Mouse (Mus musculus): ENCODE data around the gene St3gal4. TPM values are rescaled to one million over a fixed set of nuclear protein-coding genes. Genes with fewer than 3 reads are reported as not detected.
A peak's percentile ranks its signal among the peaks of the same experiment; 100 is the strongest.

Gene St3gal4
- total and polyA plus RNA-seq, 2 experiments, result 26.5 to 74.6 TPM

DNA sequence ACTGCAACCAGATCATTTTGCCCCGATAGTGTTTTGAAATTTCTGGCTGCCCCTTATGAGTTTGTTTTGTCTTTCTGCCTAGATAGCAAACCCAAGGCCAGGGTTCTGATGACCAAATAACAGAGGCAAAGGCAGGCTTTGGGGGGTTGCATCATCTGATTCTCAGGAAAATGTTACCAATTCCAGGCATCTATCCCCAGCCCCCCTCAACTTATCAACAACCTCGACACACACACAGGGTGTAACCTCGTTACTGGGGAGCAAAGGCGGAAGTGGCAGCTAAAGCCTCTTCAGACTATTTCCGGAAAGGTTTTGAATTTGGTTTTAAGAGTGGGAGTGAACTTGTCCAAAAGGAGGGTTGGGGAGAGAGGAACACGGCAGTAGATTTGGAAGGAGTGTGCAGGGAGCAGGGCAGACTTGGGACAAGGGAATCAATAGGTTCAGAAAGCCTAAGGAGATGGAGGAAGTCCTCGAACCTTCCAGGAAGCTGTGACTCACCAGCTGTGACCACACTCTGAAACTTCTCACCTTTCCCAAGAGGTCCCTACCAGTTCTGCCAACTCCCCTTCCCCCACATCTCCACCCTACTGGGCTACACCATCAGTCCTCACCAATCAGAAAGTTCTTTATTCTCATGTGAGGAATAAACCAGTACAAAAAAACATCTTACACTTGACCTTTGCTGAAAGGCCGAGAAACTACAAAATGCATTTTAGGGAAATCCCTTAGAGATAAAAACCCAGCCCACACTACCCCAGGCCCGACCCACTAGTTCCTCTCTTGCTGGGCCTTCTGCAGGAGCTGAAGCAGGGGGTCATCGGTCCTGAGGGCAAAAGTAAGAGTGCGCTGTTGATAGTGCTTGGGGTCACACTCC lies 5.0 kb upstream of the St3gal4 start:
- H3K27me3 ChIP-seq (ENCODE audit: control insufficient read depth, insufficient read depth, low read length), result no peaks in the 10 kb centered on the region
- no peak overlapping the region for H3K4me3 ChIP-seq (ENCODE audit: insufficient read depth, low read depth, low read length)
- TF ChIP-seq POLR2A (IDR thresholded peaks at IDR 0.05; ENCODE audit: extremely low read depth, insufficient read depth, low read length), result no peak
- no peak for TF ChIP-seq CTCF (IDR thresholded peaks at IDR 0.05; ENCODE audit: low read depth, low read length)
- WGBS, result 9% methylated on average over 11 of the region's 11 CpGs
- H3K79me2 ChIP-seq (ENCODE audit: control insufficient read depth, insufficient read depth, low read length), result no peaks in the 10 kb centered on the region
- DNase-seq (ENCODE audit: extremely low read depth, low read depth, low spot score), result peak; percentile 95
- peaks cover 63% of the 10 kb centered on the region for H3K4me1 ChIP-seq (ENCODE audit: control insufficient read depth, insufficient read depth, low read length)
- H3K27ac ChIP-seq (replicated peaks; ENCODE audit: insufficient read depth, low read depth, low read length), result peak overlapping the region; percentile 99
- peak overlapping the region; percentile 24 for H3K9ac ChIP-seq (ENCODE audit: low read depth, low read length)
- H3K36me3 ChIP-seq (ENCODE audit: control insufficient read depth, insufficient read depth, low read length), result no peaks in the 10 kb centered on the region

DNA sequence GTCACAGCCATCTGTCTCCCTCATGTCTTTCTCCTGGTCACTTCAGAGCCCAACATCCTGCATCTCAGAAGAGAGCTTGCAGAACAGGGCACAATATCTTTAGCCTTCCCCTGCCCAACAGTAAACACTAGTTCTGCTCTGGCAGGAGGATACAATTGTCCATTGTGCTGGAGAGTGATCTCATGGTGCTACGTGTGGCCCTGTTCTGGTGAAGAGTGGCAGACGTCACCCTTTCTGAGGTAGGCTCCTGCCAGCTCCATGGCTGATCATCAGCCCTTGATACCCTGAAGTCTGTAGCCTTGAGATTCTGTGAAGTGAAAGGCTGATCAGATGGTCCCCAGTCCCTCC lies 4.4 kb upstream of the St3gal4 start:
- no peak for DNase-seq (ENCODE audit: extremely low read depth, low read depth, low spot score)
- Histone ChIP-seq H3K79me2 (ENCODE audit: control insufficient read depth, insufficient read depth, low read length) (no peaks in the 10 kb centered on the region; the same call in 1 of the 2 replicates), H3K9ac (ENCODE audit: low read depth, low read length) (peak overlapping the region; percentile 53), H3K4me3 (ENCODE audit: insufficient read depth, low read depth, low read length) (no peak overlapping the region), H3K4me1 (ENCODE audit: control insufficient read depth, insufficient read depth, low read length) (peaks cover 64% of the 10 kb centered on the region), H3K27me3 (ENCODE audit: control insufficient read depth, insufficient read depth, low read length) (no peaks in the 10 kb centered on the region), H3K36me3 (ENCODE audit: control insufficient read depth, insufficient read depth, low read length) (no peaks in the 10 kb centered on the region), H3K27ac (replicated peaks; ENCODE audit: insufficient read depth, low read depth, low read length) (peak overlapping the region; percentile 99)
- TF ChIP-seq CTCF (IDR thresholded peaks at IDR 0.05; ENCODE audit: low read depth, low read length) (no peak), POLR2A (IDR thresholded peaks at IDR 0.05; ENCODE audit: extremely low read depth, insufficient read depth, low read length) (no peak)
- 13% methylated on average over 2 of the region's 2 CpGs for WGBS

DNA sequence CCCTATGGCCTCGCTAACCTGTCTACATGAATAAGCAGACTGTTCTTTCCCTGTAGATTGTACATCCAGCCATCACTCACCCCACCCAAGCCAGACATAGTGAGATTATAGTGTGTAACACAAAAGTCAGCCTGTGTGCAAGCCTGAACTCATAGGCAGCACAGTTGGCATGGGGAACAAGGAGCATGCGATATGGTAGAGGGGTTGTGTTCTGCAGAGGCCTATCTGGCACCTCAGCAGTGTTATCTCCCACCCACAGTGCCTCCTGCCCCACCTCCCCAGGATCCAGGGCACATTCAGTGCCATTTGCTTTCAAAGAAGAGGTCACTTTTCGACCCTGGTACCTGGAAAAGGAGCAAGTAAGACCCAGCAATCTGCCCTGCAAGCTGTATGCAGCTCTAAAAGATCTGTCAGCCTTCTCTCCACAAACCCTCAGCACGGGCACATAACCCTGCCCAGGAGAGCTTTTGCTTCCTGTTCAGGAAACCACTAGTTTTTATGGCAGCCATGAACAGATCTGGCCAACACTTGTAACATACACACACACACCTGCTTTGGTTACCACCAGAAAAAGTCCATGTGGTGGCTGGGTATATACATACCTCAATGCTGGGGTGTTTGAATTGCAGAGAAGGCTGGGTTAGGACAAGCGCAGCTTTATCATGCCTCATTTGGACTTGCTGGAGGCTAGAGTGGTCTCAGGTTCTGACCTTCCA lies 3.6 kb upstream of the St3gal4 start:
- H3K79me2 ChIP-seq (ENCODE audit: control insufficient read depth, insufficient read depth, low read length), result no peaks in the 10 kb centered on the region; the same call in 1 of the 2 replicates
- no peak overlapping the region for H3K4me3 ChIP-seq (ENCODE audit: insufficient read depth, low read depth, low read length)

DNA sequence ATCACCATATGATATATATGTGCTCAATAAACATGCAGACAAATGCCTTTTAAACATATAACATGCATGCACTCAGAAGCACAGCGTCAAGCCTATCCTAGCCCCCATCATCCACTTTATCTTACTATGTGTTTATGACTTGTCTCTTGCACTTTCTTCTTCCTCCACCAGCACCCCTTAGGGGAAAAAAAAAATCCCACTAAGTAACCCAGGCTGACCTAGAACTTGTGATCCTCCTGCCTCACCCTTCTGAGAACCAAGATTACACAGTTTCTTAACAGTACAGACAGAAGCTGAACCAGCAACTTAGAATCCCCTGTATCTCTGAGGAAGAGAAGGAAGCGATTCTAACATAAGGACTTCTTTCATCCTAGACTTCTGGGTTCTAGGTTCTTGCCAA lies 505 bp downstream of the St3gal4 start:
- TF ChIP-seq POLR2A (IDR thresholded peaks at IDR 0.05; ENCODE audit: extremely low read depth, insufficient read depth, low read length) (no peak), CTCF (IDR thresholded peaks at IDR 0.05; ENCODE audit: low read depth, low read length) (no peak)
- H3K36me3 ChIP-seq (ENCODE audit: control insufficient read depth, insufficient read depth, low read length), result no peaks in the 10 kb centered on the region
- H3K4me3 ChIP-seq (ENCODE audit: insufficient read depth, low read depth, low read length), result peak overlapping the region; percentile 86
- H3K4me1 ChIP-seq (ENCODE audit: control insufficient read depth, insufficient read depth, low read length), result peaks cover 39% of the 10 kb centered on the region
- WGBS, result 57% methylated on average over 2 of the region's 2 CpGs
- H3K9ac ChIP-seq (ENCODE audit: low read depth, low read length), result peak overlapping the region; percentile 60
- H3K27ac ChIP-seq (replicated peaks; ENCODE audit: insufficient read depth, low read depth, low read length), result peak overlapping the region; percentile 55
- peaks cover 26% of the 10 kb centered on the region; the same call in 1 of the 2 replicates for H3K79me2 ChIP-seq (ENCODE audit: control insufficient read depth, insufficient read depth, low read length)
- no peaks in the 10 kb centered on the region for H3K27me3 ChIP-seq (ENCODE audit: control insufficient read depth, insufficient read depth, low read length)
- peak; percentile 36 for DNase-seq (ENCODE audit: extremely low read depth, low read depth, low spot score)

More for the DNA sequence above, 3.6 kb upstream of the St3gal4 start:
- Histone ChIP-seq H3K36me3 (ENCODE audit: control insufficient read depth, insufficient read depth, low read length) (no peaks in the 10 kb centered on the region), H3K27ac (replicated peaks; ENCODE audit: insufficient read depth, low read depth, low read length) (peak overlapping the region; percentile 99), H3K9ac (ENCODE audit: low read depth, low read length) (peak overlapping the region; percentile 53), H3K4me1 (ENCODE audit: control insufficient read depth, insufficient read depth, low read length) (peaks cover 62% of the 10 kb centered on the region), H3K27me3 (ENCODE audit: control insufficient read depth, insufficient read depth, low read length) (no peaks in the 10 kb centered on the region)
- DNase-seq (ENCODE audit: extremely low read depth, low read depth, low spot score), result peak; percentile 31
- 44% methylated on average over 5 of the region's 5 CpGs for WGBS
- TF ChIP-seq CTCF (IDR thresholded peaks at IDR 0.05; ENCODE audit: low read depth, low read length) (no peak), POLR2A (IDR thresholded peaks at IDR 0.05; ENCODE audit: extremely low read depth, insufficient read depth, low read length) (no peak)

DNA sequence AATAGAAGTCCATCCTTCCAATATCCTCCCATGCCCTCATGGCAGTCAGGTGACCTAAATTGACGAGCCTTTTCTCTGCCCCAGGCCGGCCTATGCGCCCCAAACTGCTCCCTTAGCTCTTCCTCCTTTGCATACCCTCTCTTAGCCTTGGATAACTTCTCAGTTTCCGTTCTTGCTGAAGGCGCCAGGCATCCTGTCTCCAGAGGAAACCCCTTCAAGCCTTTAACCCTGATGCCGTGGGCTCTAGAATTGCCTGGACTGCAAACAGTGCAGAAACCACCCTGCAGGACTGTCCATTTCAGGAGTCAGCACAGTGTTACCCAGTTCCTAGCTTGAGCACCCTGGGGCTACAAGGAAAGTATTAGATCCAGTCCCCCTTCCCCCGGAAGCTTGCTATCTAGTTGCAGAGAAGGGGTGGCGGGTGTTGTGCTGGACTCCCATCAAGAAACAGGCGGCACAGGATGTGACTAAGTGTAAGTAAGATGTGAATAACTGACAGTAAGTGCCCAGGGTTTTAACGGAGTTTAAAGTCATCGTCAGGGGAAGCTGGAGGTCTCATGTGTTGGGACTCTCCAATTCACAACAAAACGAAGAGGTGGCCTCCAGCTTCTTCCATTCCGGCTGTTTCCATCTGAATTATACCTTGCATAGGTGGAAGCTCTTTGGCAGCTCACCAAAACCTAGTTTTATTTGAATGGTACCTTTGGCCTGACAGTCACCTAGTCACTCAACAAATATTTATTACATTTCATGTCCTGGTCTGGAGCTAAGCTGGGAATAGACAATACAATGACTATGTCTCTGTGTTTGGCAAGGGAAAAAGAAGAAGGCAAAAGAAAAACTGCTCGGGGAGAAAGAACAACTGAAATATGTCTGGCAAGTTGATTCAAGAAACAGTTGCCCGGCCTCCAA lies 1.4 kb downstream of the St3gal4 start:
- H3K27ac ChIP-seq (replicated peaks; ENCODE audit: insufficient read depth, low read depth, low read length), result peak overlapping the region; percentile 95
- no peaks in the 10 kb centered on the region for H3K36me3 ChIP-seq (ENCODE audit: control insufficient read depth, insufficient read depth, low read length)
- no peaks in the 10 kb centered on the region for H3K27me3 ChIP-seq (ENCODE audit: control insufficient read depth, insufficient read depth, low read length)
- peak overlapping the region; percentile 86 for H3K4me3 ChIP-seq (ENCODE audit: insufficient read depth, low read depth, low read length)
- WGBS, result 2% methylated on average over 15 of the region's 15 CpGs
- H3K79me2 ChIP-seq (ENCODE audit: control insufficient read depth, insufficient read depth, low read length), result peaks cover 32% of the 10 kb centered on the region; the same call in 1 of the 2 replicates
- TF ChIP-seq CTCF (IDR thresholded peaks at IDR 0.05; ENCODE audit: low read depth, low read length) (no peak), POLR2A (IDR thresholded peaks at IDR 0.05; ENCODE audit: extremely low read depth, insufficient read depth, low read length) (no peak)
- peak overlapping the region; percentile 95 for H3K9ac ChIP-seq (ENCODE audit: low read depth, low read length)
- peaks cover 36% of the 10 kb centered on the region for H3K4me1 ChIP-seq (ENCODE audit: control insufficient read depth, insufficient read depth, low read length)
- peak; percentile 87 for DNase-seq (ENCODE audit: extremely low read depth, low read depth, low spot score)

Data from liver, adult 2 months (tissue).